Mouse (Mus musculus) hindlimb bud, embryonic 11.5 days (tissue): ENCODE results near the gene Camk1d.

ENCODE experiments used
- DNase-seq: peaks from one replicate; pipeline ENCODE4 v3.0.0-alpha.2; 2012; ENCODE audit warnings: low read depth, low spot score; ENCODE audit errors: extremely low spot score

Camk1d gene

DNA sequence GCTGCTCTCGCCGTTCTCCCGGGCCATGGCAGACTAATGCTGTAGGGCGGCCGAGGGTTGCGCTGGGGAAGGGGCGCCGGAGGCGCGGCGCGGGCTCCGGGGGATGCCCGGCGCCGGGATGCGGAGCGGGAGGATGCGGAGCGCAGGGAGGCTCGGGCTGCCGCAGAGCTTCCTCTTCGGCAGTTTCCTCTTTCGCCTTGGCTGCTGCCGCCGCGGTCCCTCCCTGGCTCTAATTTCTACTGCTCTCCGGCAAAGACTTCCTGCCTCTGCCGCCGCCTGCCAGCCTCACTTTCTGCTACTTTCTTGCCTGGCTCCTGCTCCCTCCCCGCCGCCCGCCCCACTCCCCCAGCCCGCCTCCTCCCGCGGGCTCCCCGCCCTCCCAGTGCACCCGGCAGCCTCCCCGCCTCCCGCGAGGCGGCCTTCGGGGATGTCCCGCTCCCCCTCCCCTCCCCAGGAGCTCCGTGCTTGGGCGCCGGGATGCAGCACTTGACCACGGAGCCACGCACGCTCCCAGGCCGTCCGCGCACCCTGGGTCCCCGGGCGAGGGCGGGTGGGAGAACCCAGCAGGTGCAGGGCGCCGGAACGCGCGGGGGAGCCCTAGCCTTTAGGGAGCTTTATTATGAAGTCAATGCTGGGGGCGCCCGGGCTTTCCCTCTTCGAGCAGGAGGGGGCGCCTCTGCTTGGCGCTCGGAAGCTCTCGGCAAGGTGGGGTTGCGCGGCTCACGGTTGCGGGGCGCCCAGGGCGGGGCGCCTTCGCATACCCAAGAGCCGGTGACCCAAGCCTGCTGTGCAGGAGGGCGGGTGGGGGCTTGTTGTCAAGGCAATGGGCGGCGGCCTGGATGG lies at the start of gene Camk1d:
Camk1d (minus strand) TSS at position 305 of the 843 bp plus-strand sequence.
- no peak for DNase-seq

DNA sequence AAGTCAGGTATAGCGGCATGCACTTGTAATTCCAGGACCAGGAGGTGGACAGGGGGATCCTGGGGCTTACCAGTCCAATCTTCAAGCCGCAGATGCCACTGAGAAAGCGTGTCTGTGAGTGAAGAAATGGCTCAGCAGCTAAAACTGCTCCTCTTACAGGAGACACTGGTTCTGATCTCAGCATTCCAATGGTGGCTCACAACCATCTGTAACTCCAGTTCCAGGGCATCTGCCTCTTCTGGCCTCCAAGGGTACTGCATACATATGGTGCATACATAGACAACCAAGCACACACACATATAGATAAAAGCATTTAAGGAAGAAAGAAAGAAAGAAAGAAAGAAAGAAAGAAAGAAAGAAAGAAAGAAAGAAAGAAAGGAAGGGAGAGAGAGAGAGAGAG lies 47.7 kb upstream of the Camk1d start:
- DNase-seq = no peak

- DNase-seq = no peak
Measured at GRCm38 (mm10) chr2:5760479-5761008, 46.2 kb upstream of the Camk1d start.

GRCm38 (mm10) chr2:5758569-5758968 lies 44.3 kb upstream of the Camk1d start:
- DNase-seq = no peak

DNA sequence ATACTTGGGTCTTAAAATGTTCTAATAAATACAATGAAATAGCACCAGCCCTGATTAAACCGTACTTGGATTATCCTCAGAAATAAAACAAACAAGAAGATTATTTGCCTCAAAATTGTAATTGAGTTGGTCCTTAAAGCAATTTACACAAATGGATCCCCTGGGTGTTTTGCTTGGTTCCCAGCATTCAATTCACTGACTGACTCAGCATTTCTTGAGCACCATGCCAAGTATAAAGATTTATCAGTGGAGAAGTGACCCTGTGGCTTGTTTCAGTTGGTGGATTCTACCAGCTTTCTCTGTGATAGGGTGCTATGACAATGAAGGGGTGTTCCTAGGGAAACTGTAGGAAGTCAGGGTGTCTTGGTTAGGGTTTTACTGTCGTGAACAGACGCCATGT lies 36.6 kb upstream of the Camk1d start:
- no peak for DNase-seq

DNA sequence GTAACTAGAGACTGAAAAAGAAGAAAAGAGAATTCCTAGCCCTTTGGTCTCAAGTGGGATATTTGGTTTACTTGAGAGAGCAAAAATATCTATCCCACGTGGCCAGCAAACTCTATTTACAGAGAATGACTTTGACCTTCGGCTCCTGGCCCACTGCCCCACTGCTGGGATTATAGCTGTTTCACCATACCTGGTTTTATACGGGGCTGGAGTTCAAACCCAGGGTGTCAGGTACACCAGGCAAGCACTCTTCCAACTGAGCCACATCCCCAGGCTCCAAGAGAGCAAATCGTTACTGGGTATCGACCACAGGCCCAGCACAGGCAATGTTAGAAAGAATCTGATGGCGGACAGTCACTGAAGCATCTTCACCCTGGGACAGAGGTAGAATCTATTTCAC lies 34.9 kb upstream of the Camk1d start:
- DNase-seq = no peak

DNA sequence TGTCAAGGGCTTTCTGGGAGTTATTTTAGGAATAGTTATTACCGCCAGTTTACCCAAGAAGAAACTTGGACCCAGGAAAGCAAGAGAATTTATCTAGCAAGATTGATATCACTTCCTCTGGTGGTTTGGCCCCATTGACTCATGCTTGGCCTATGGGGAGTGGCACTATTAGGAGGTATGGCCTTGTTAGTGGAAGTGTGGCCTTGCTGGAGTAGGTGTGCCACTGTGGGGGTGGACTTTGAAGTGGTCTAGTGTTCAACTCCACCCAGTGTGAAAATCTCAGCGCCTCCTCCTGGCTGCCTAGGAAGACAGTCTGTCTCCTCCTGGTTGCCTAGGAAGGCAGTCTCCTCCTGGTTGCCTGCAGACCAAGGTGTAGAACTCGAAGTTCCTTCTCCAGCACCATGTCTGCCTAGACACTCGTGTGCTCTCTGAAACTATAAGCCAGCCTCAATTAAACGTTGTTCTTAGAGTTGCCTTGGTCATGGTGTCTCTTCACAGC lies 33.3 kb upstream of the Camk1d start:
- no peak for DNase-seq

GRCm38 (mm10) chr2:5746529-5746928 lies 32.2 kb upstream of the Camk1d start:
- no peak for DNase-seq

GRCm38 (mm10) chr2:5743886-5744285 lies 29.6 kb upstream of the Camk1d start:
- no peak for DNase-seq

- DNase-seq = no peak
Measured at GRCm38 (mm10) chr2:5740913-5741312, 26.6 kb upstream of the Camk1d start.

- DNase-seq = no peak
Measured at GRCm38 (mm10) chr2:5735881-5736280, 21.6 kb upstream of the Camk1d start.

DNA sequence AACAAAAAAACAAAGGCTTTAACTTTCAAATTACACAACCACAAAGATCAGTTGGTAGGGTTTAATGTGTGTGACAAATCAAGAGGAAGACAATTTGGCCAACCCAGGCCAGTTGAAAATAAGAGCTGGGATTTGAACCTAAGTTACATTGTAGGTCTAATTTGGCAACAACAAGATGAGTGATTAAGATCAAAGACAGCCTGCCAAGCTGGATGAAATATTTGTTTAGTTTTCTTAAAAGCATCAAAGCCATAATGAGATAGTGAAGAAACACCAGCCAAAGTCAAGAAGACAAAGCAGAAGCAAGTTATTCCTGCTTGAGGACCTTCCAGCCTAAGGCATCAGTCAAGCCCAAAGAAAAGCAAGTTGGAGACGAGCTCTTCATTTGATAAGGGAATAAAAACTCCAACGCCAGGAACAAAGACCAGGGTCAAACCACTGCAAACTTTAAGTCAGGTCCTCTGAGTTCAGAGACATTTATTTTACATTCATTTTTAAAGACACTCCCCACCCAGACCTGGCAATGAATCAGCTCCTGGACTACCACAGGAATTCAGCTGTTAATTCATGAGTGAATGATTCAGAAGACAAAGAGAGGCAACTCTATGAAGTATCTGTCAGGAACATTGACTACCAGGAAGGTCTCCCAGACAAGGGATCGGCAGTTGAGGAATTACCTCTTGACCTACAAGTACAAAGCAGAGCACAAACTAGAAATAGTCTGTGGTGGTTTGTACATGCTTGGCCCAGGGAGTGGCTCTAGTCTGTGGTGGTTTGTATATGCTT lies 19.2 kb upstream of the Camk1d start:
- no peak for DNase-seq

GRCm38 (mm10) chr2:5732047-5732446 lies 17.7 kb upstream of the Camk1d start:
- DNase-seq = no peak

GRCm38 (mm10) chr2:5730364-5730792 lies 16.1 kb upstream of the Camk1d start:
- DNase-seq = no peak

- no peak for DNase-seq
Measured at GRCm38 (mm10) chr2:5729931-5730330, 15.6 kb upstream of the Camk1d start.

DNA sequence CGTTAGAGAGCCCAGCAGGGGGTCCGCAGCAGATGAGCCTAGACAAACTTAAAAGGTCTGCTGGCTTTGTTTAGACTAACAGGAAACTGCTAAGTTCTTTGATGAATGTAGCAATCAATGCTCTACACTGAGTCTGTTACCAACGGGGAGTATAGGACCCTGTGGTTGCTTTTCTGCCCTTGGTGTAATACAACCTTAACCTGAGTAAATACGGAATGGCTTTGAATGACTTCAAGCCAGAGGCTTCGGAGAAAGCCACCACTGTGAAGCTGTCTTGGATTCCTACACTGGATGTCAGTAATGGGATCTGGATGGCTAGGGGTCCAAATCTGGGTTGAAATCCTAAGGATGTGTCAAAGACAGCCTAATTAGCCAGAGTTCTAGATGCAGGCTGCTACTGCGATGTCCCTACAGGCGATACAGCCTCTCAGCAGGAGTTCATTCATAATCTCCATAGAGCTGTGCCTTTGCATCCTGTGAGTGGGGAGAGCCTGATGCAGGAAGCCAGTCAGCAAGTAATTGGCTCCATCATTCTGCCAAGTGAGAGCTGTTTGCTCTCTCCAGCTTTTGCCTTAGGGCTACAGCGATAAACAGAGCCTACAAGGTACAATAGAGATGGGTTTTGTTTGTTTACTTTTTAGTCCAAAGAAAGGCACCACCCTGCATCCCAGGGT lies 10.8 kb upstream of the Camk1d start:
- DNase-seq = no peak

DNA sequence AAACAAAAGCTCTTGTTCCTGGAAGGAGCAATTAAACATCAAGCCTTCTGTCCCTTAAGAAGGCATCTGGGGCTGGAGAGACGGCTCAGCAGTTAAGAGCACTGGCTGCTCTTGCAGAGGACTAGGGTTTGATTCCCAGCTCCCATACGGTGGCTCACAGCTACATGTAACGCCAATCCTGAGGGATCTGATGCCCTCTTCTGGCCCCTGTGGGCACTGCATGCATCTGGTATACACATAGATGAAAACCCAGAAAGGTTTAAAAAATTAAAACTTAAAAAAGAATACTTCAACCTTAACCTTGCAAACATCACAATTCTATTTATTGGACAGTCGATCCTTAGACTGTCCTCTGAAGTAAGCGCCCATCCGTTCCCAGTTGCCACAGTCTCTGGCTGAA lies 3.4 kb upstream of the Camk1d start:
- DNase-seq = no peak

DNA sequence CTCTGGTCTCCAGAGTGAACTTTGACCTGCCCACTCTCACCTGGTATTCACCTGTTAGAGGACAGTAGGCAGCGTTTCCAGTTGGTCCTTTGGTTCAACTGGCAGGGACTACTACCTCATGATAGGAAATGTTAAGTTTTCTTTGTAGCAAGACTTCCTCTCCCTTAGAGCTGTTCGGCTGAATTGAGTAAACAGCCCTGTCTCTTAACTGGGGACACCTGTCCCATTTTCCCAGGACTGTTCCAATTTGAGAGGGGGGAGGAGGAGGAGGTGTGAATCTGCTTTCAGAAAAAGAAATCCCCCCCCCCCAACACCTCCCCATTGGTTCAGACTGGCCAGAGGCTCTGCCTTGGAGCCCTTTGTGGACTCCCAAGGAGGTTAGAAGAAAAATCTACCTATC lies 1.2 kb upstream of the Camk1d start:
- no peak for DNase-seq

DNA sequence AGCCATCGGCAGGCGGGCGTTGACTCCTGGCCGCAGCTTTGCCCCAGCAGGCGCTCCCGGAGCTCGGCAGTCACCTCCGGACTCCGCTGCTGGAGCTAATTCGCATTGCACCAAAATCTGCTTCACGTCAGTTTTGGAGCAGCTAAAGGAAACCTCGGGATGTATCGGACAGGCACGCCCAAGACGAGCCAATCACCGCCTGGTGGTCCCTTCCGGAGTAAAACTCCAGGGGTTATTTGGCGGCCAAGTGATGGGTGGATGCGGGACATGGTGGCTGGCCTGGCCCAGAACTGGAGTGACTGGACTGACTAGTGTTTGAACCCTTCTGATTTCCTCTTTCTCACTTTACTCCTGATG lies 717 bp upstream of the Camk1d start:
- no peak for DNase-seq

DNA sequence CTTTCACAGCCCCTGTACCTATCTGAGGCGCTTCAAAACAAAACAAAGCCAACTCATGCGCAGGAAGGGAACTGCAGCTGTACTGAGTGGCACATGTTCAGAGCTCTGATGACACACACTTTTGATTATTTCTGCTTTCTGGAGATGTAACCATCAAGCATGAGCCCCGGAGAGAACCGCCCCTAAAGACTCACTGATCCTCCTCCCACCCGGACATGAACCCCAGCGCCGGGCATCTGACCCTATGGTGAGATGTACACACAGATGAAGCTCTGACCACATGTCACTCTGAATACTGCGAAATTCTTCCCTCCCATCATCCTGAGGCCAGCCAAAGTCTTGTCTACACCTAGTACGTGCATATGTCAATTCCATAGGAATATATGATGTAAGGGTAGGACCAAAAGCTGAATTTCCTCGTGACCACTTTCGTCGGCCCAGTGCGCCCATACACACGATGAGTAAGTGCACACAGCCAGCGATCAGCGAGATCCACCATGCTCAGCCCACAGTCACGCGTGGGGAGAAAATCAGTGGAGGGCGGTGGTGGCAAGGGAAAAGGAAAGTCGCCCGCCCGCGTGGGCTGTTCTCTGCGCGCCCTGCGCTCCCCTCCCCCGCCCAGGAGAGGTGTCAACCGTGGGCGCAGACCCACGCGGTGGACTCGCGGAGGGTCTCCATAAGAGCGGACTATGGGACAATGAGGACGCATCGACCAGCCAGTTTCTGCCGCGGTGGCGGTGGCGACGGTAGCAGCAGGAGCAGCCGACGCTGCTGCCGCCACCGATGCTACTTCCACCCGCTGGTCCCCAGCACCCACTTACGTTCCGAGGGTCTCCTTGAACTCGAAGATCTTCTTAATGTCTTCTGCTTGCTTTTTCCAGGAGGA lies 747 bp downstream of the Camk1d start:
- no peak for DNase-seq
